In genomic region chr6:87328265-87329173, GRCm38 (mm10) we compare ENCODE assay signal across 13 mouse cellular contexts. TPM values are rescaled to one million over a fixed set of nuclear protein-coding genes. Genes with fewer than 3 reads are reported as not detected.
DNase-seq lines count a peak whose midpoint lies in the region; ATAC-seq and TF ChIP-seq lines count a peak whose summit lies in the region.
"Had no signal": no experiment of that assay in that cellular context is flagged by ENCODE, and none has a peak within 500 bp of the region (broad histone marks: within the 10 kb centered on the region; RNA-seq: fewer than 3 reads in every experiment).

No protein-coding gene starts in this region.

- H3K4me2 ChIP-seq in heart, embryonic 11.5 days, result no peak overlapping the region
- H3K4me2 ChIP-seq in liver, postnatal 0 days (ENCODE audit: low read depth, low read length), result no peak overlapping the region
- no peak overlapping the region for H3K4me2 ChIP-seq in liver, embryonic 11.5 days
- H3K4me2 ChIP-seq: embryonic facial prominence, embryonic 12.5 days; liver, embryonic 15.5 days had no signal

- no peak for TF ChIP-seq CTCF in liver, postnatal 0 days (IDR thresholded peaks at IDR 0.05; ENCODE audit: low read depth)

- DNase-seq in heart, embryonic 10.5 days (ENCODE audit: low spot score), result no peak
- DNase-seq in liver, postnatal 0 days, result peak; percentile 34
- DNase-seq in liver, embryonic 11.5 days (ENCODE audit: low spot score), result no peak
- DNase-seq in kidney, postnatal 36 days, result peak; percentile 58 to 74
- no peak for DNase-seq in spleen, postnatal 10 days (ENCODE audit: low spot score in 2 of 2)
- no peak for DNase-seq in cerebellum, adult 18-20 months
- DNase-seq: gastrocnemius, postnatal 36 days; thymus, adult 2 months had no signal

- WGBS in heart, embryonic 10.5 days, result 74% methylated on average over 22 of the region's 22 CpGs
- 63% methylated on average over 22 of the region's 22 CpGs for WGBS in heart, embryonic 11.5 days (ENCODE audit: insufficient replicate concordance)
- 68% methylated on average over 22 of the region's 22 CpGs for WGBS in liver, postnatal 0 days (ENCODE audit: insufficient replicate concordance)
- 78% methylated on average over 22 of the region's 22 CpGs for WGBS in liver, embryonic 11.5 days

- ATAC-seq in heart, embryonic 11.5 days (replicated peaks; ENCODE audit: insufficient number of reproducible peaks, low FRiP score, low TSS enrichment), result no peak
- peak; percentile 99 for ATAC-seq in liver, postnatal 0 days
- no peak for ATAC-seq in liver, embryonic 11.5 days (replicated peaks; ENCODE audit: low FRiP score)
- 0 out of 2 replicates have a peak, but pooled peaks have one; percentile 32 for ATAC-seq in common myeloid progenitor, adult 5-6 weeks (replicated peaks; ENCODE audit: low read depth, poor library complexity, severe bottlenecking)

- H3K27me3 ChIP-seq in heart, embryonic 10.5 days (ENCODE audit: insufficient read depth, poor library complexity, severe bottlenecking), result no peaks in the 10 kb centered on the region
- H3K27me3 ChIP-seq in heart, embryonic 11.5 days (ENCODE audit: control insufficient read depth, insufficient read depth, low read length), result no peaks in the 10 kb centered on the region
- H3K27me3 ChIP-seq in liver, postnatal 0 days (ENCODE audit: insufficient read depth, low read length), result 0 out of 2 replicates have a peak, but pooled peaks cover 2% of the 10 kb centered on the region
- no peaks in the 10 kb centered on the region; the same call in none of the 2 replicates for H3K27me3 ChIP-seq in liver, embryonic 11.5 days (replicated peaks; ENCODE audit: control insufficient read depth, insufficient read depth, low read length)
- H3K27me3 ChIP-seq: embryonic facial prominence, embryonic 12.5 days had no signal

- peaks cover 27% of the 10 kb centered on the region for H3K4me1 ChIP-seq in heart, embryonic 10.5 days
- peaks cover 19% of the 10 kb centered on the region for H3K4me1 ChIP-seq in heart, embryonic 11.5 days (ENCODE audit: control insufficient read depth, insufficient read depth, low read length)
- H3K4me1 ChIP-seq in liver, postnatal 0 days (ENCODE audit: insufficient read depth), result peaks cover 5% of the 10 kb centered on the region; the same call in 1 of the 2 replicates
- no peaks in the 10 kb centered on the region for H3K4me1 ChIP-seq in liver, embryonic 11.5 days (replicated peaks; ENCODE audit: control insufficient read depth, insufficient read depth, low read length)
- H3K4me1 ChIP-seq: liver, embryonic 15.5 days had no signal

- peak overlapping the region; percentile 0; the same call in 1 of the 2 replicates for H3K27ac ChIP-seq in heart, embryonic 10.5 days
- no peak overlapping the region for H3K27ac ChIP-seq in heart, embryonic 11.5 days (ENCODE audit: low read depth, low read length)
- no peak overlapping the region for H3K27ac ChIP-seq in liver, postnatal 0 days (ENCODE audit: low read depth)
- no peak overlapping the region for H3K27ac ChIP-seq in liver, embryonic 11.5 days (ENCODE audit: low read depth, low read length)
- H3K27ac ChIP-seq: embryonic facial prominence, embryonic 12.5 days; liver, embryonic 15.5 days had no signal

- H3K4me3 ChIP-seq in heart, embryonic 10.5 days, result no peak overlapping the region
- H3K4me3 ChIP-seq in heart, embryonic 11.5 days (ENCODE audit: low read depth, low read length), result no peak overlapping the region
- no peak overlapping the region for H3K4me3 ChIP-seq in liver, postnatal 0 days (ENCODE audit: low read depth, low read length)
- H3K4me3 ChIP-seq in liver, embryonic 11.5 days (ENCODE audit: low read depth, low read length), result no peak overlapping the region
- H3K4me3 ChIP-seq: embryonic facial prominence, embryonic 12.5 days; liver, embryonic 15.5 days had no signal

- H3K9ac ChIP-seq in heart, embryonic 11.5 days (ENCODE audit: low read depth, low read length), result no peak overlapping the region
- no peak overlapping the region for H3K9ac ChIP-seq in liver, postnatal 0 days (replicated peaks)
- H3K9ac ChIP-seq in liver, embryonic 11.5 days (ENCODE audit: low read depth, low read length), result no peak overlapping the region
- H3K9ac ChIP-seq: embryonic facial prominence, embryonic 12.5 days; liver, embryonic 15.5 days had no signal

- no peaks in the 10 kb centered on the region for H3K9me3 ChIP-seq in heart, embryonic 10.5 days
- H3K9me3 ChIP-seq in heart, embryonic 11.5 days (replicated peaks; ENCODE audit: control insufficient read depth, low read length), result no peaks in the 10 kb centered on the region
- H3K9me3 ChIP-seq in liver, postnatal 0 days (ENCODE audit: low read length), result no peaks in the 10 kb centered on the region
- no peaks in the 10 kb centered on the region for H3K9me3 ChIP-seq in liver, embryonic 11.5 days (ENCODE audit: control insufficient read depth, low read length)
- H3K9me3 ChIP-seq: embryonic facial prominence, embryonic 12.5 days; liver, embryonic 15.5 days had no signal

- no peak for TF ChIP-seq EP300 in liver, postnatal 0 days (IDR thresholded peaks at IDR 0.05; ENCODE audit: low read depth)

- H3K36me3 ChIP-seq in heart, embryonic 10.5 days, result no peaks in the 10 kb centered on the region
- no peaks in the 10 kb centered on the region for H3K36me3 ChIP-seq in heart, embryonic 11.5 days (ENCODE audit: control insufficient read depth, insufficient read depth, low read length)
- H3K36me3 ChIP-seq in liver, postnatal 0 days (replicated peaks; ENCODE audit: insufficient read depth, low read length), result no peaks in the 10 kb centered on the region
- no peaks in the 10 kb centered on the region for H3K36me3 ChIP-seq in liver, embryonic 11.5 days (ENCODE audit: control insufficient read depth, insufficient read depth, low read length)
- H3K36me3 ChIP-seq: embryonic facial prominence, embryonic 12.5 days; liver, embryonic 15.5 days had no signal

RNA-seq across cellular contexts. Expression of gene Antxr1, which starts 7.1 kb away (rescaled TPM):
- polyA plus RNA-seq in heart, embryonic 10.5 days (2016; fragmentation: Nextera tagmentation; extraction: Ambion mirVana), result 1.8 and 3.8 TPM in 2 replicates
- polyA plus RNA-seq in heart, embryonic 11.5 days (2014; fragmentation: Nextera tagmentation; extraction: Ambion mirVana), result 3.9 and 4.5 TPM in 2 replicates
- polyA plus RNA-seq in liver, postnatal 0 days (2015; fragmentation: Nextera tagmentation; extraction: Ambion mirVana), result 0.38 and 0.47 TPM in 2 replicates
- polyA plus RNA-seq in liver, embryonic 11.5 days (2014; fragmentation: Nextera tagmentation; extraction: Ambion mirVana), result 2.0 and 3.1 TPM in 2 replicates
- 0.32 TPM in 1 of 2 replicates, not detected in the other for total RNA-seq in common myeloid progenitor, adult 5-6 weeks (2017)

RNA-seq across cellular contexts. Expression of gene Gkn1, which starts 22.2 kb away (rescaled TPM):
- not detected in 2 replicates for polyA plus RNA-seq in heart, embryonic 10.5 days (2016; fragmentation: Nextera tagmentation; extraction: Ambion mirVana)
- polyA plus RNA-seq in heart, embryonic 11.5 days (2014; fragmentation: Nextera tagmentation; extraction: Ambion mirVana), result not detected in 2 replicates
- not detected in 2 replicates for polyA plus RNA-seq in liver, postnatal 0 days (2015; fragmentation: Nextera tagmentation; extraction: Ambion mirVana)
- not detected in 2 replicates for polyA plus RNA-seq in liver, embryonic 11.5 days (2014; fragmentation: Nextera tagmentation; extraction: Ambion mirVana)
- not detected in 2 replicates for total RNA-seq in common myeloid progenitor, adult 5-6 weeks (2017)
- total RNA-seq: gastrocnemius, postnatal 36 days; layer of hippocampus, postnatal 25 days had no signal
- polyA plus RNA-seq: embryonic facial prominence, embryonic 12.5 days; liver, embryonic 15.5 days had no signal

RNA-seq across cellular contexts. Expression of gene Gkn2, which starts 44.6 kb away (rescaled TPM):
- not detected in 2 replicates for polyA plus RNA-seq in heart, embryonic 10.5 days (2016; fragmentation: Nextera tagmentation; extraction: Ambion mirVana)
- not detected in 2 replicates for polyA plus RNA-seq in heart, embryonic 11.5 days (2014; fragmentation: Nextera tagmentation; extraction: Ambion mirVana)
- polyA plus RNA-seq in liver, postnatal 0 days (2015; fragmentation: Nextera tagmentation; extraction: Ambion mirVana), result not detected in 2 replicates
- not detected in 2 replicates for polyA plus RNA-seq in liver, embryonic 11.5 days (2014; fragmentation: Nextera tagmentation; extraction: Ambion mirVana)
- total RNA-seq in common myeloid progenitor, adult 5-6 weeks (2017), result not detected in 2 replicates
- total RNA-seq: gastrocnemius, postnatal 36 days; layer of hippocampus, postnatal 25 days had no signal
- polyA plus RNA-seq: embryonic facial prominence, embryonic 12.5 days; liver, embryonic 15.5 days had no signal

Comparison
In these comparisons a context has a peak if more than half of its experiments do, and no peak if none do; other contexts are left out.
1. DNase-seq: peak in liver, postnatal 0 days (single experiment) and kidney, postnatal 36 days (2 of 2); none in heart, embryonic 10.5 days (single experiment), liver, embryonic 11.5 days (single experiment), spleen, postnatal 10 days (0 of 2) and cerebellum, adult 18-20 months (0 of 2).
2. ATAC-seq: peak in liver, postnatal 0 days (single experiment) and common myeloid progenitor, adult 5-6 weeks (single experiment); none in heart, embryonic 11.5 days (single experiment) and liver, embryonic 11.5 days (single experiment).